Mouse (Mus musculus) intestine, postnatal 0 days (tissue): ENCODE data around the gene Flnc. TPM values are rescaled to one million over a fixed set of nuclear protein-coding genes. Genes with fewer than 3 reads are reported as not detected.

Experiments
- ATAC-seq: fragments of 200-750 bp; cut with Nextera tagmentation; 2 replicates; pipeline ENCODE4 v1.8.0; 2017; ENCODE audit warnings: mild to moderate bottlenecking, moderate TSS enrichment, moderate library complexity
- H3K27ac ChIP-seq: fragments of 300-500 bp; sonication (generic); 2 replicates; pipeline ENCODE4 v1.5.1; 2014; ENCODE audit warnings: mild to moderate bottlenecking, low read depth, low read length, moderate library complexity
- H3K27me3 ChIP-seq: fragments of 300-500 bp; sonication (generic); replicated peaks from 2 replicates; pipeline ENCODE4 v1.6.1; 2014; ENCODE audit warnings: low read length, mixed read lengths; ENCODE audit not compliant: control insufficient read depth, insufficient read depth
- H3K36me3 ChIP-seq: fragments of 300-500 bp; sonication (generic); 2 replicates; pipeline ENCODE4 v1.6.1; 2014; ENCODE audit warnings: mild to moderate bottlenecking, moderate library complexity; ENCODE audit not compliant: control insufficient read depth, insufficient read depth
- H3K4me1 ChIP-seq: fragments of 300-500 bp; sonication (generic); replicated peaks from 2 replicates; pipeline ENCODE4 v1.6.1; 2014; ENCODE audit warnings: antibody characterized with exemption, low read length, mixed read lengths; ENCODE audit not compliant: control insufficient read depth, insufficient read depth
- H3K4me2 ChIP-seq: fragments of 300-500 bp; sonication (generic); replicated peaks from 2 replicates; pipeline ENCODE4 v1.6.1; 2014; ENCODE audit warnings: low read depth, mild to moderate bottlenecking, moderate library complexity
- H3K4me3 ChIP-seq: fragments of 300-500 bp; sonication (generic); 2 replicates; pipeline ENCODE4 v1.5.1; 2014; ENCODE audit warnings: low read depth, low read length
- H3K9ac ChIP-seq: fragments of 300-500 bp; sonication (generic); 2 replicates; pipeline ENCODE4 v1.6.1; 2014; ENCODE audit warnings: mild to moderate bottlenecking, low read depth, low read length
- H3K9me3 ChIP-seq: fragments of 300-500 bp; sonication (generic); 2 replicates; pipeline ENCODE4 v1.6.1; 2016; ENCODE audit warnings: mixed run types; ENCODE audit not compliant: control insufficient read depth
- CTCF ChIP-seq: sonication (generic); IDR thresholded peaks from 2 replicates; pipeline ENCODE4 v1.5.1; 2016; ENCODE audit warnings: low read depth, mild to moderate bottlenecking, control low read depth, antibody characterized with exemption, moderate library complexity
- WGBS: fragments of 180-500 bp; shearing (Covaris S2); extraction: QIAGEN DNeasy Blood & Tissue Kit; methylation state at CpG from one replicate; pipeline ENCODE4 v1.1.7; 2014; 5-methylcytosine and 5-hydroxymethylcytosine counted together
- polyA plus RNA-seq: library from polyadenylated mRNA; unstranded; fragments of >200 nt; fragmentation: Nextera tagmentation; extraction: Ambion mirVana; gene quantifications from 2 replicates; pipeline ENCODE4 v1.2.1, GENCODE M21; 2015

Flnc gene
- polyA plus RNA-seq, 1 experiment from 2014 or later = 3.5 TPM

DNA sequence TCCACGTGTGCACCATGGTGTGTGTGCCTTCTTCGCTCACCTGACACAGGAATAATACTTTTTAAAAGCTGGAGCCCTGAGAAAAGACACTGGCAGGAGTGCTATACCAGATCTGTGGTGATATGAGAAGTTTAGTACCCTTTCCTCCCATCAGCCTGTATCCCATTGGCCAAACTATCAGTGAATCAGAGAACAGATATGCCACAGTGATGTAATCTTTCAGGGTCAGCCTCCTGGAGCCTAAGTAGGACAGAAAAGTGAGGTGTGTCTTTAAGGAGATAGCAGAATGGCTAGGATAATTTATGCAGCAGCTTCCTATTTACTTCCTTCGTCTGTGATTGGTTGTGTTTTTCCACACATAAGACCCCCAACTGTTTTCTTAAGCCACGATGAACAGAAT, 4.9 kb upstream of the Flnc start:
- ATAC-seq = no peak
- Histone ChIP-seq H3K4me2 (no peak overlapping the region), H3K9ac (no peak overlapping the region), H3K4me1 (no peaks in the 10 kb centered on the region), H3K27ac (no peak overlapping the region), H3K36me3 (no peaks in the 10 kb centered on the region), H3K27me3 (peaks cover 16% of the 10 kb centered on the region), H3K4me3 (no peak overlapping the region), H3K9me3 (no peaks in the 10 kb centered on the region)
- WGBS = 64% methylated on average over 4 of the region's 4 CpGs
- no peak for TF ChIP-seq CTCF

DNA sequence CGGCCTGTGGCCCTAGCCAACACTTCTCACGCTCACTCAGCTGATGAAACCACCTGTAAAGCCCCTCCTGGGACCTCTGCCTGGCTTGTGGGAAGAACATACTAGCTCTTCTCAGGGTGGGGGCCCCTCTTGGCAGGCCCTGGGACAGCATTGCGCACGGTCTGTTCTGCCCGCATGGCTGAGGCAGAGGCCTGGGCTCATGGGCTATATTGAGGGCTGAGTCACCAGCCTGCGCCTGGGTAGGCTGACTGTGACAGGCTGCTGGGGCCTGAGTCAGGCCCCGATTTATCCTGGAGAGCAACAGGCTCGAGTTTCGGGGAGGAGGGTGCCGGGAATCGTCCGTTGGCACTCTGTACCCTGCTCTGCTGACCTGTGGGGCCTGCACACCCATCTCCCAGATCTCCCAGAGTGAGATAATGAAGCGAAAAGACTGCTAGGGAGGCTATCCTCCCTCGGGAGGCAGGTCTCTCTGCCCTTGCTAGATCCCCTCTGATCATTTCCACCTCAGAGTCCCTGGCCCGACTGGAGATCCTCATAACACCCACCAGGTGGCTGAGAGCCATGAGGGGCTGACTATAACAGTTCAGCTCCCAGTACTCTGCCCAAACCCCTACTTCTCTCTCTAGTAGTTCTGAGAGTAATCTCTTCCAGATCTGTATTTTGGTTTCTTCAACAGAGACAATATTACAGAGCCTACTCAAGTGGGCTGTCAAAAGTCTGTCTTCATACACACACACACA, 2.2 kb upstream of the Flnc start:
- Histone ChIP-seq H3K9me3 (no peaks in the 10 kb centered on the region), H3K27me3 (peaks cover 41% of the 10 kb centered on the region), H3K27ac (no peak overlapping the region), H3K4me1 (no peaks in the 10 kb centered on the region), H3K9ac (no peak overlapping the region), H3K36me3 (no peaks in the 10 kb centered on the region), H3K4me2 (no peak overlapping the region), H3K4me3 (no peak overlapping the region)
- WGBS = 57% methylated on average over 15 of the region's 15 CpGs
- ATAC-seq = no peak
- no peak for TF ChIP-seq CTCF

DNA sequence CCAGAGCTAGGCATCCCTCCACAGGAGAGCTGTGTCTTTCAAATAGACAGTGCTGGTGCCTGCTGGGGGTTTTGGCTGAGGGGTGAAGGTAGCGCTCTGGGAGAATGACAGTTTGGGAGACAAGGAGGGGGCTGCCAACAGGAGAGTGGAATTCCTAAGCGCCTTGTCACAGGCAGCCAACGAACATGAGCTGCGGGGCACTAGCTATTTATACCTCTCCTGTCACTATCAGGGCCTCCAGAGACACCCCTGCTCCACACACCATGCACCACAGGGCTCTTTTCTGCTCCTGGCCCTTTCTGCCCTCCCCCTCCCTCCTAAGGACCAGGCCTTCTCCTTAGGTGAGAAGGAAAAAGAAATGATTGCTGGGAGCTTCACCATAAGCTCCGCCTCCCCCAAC, 1.6 kb upstream of the Flnc start:
- ATAC-seq = no peak
- Histone ChIP-seq H3K4me3 (no peak overlapping the region), H3K27me3 (peaks cover 42% of the 10 kb centered on the region), H3K9ac (no peak overlapping the region), H3K9me3 (no peaks in the 10 kb centered on the region), H3K27ac (no peak overlapping the region), H3K36me3 (no peaks in the 10 kb centered on the region), H3K4me2 (no peak overlapping the region), H3K4me1 (no peaks in the 10 kb centered on the region)
- TF ChIP-seq CTCF = no peak
- 53% methylated on average over 5 of the region's 5 CpGs for WGBS

- Histone ChIP-seq H3K4me1 (no peaks in the 10 kb centered on the region), H3K9ac (no peak overlapping the region), H3K27me3 (peaks cover 42% of the 10 kb centered on the region), H3K4me3 (no peak overlapping the region), H3K27ac (no peak overlapping the region), H3K36me3 (no peaks in the 10 kb centered on the region), H3K9me3 (no peaks in the 10 kb centered on the region), H3K4me2 (no peak overlapping the region)
- ATAC-seq = no peak
- WGBS = 66% methylated on average over 3 of the region's 3 CpGs
- TF ChIP-seq CTCF = no peak
Observed at GRCm38 (mm10) chr6:29432156-29432555, 900 bp upstream of the Flnc start.

GRCm38 (mm10) chr6:29432676-29433037, 399 bp upstream of the Flnc start:
- Histone ChIP-seq H3K9ac (peak overlapping the region; percentile 65; the same call in 1 of the 2 replicates), H3K4me3 (peak overlapping the region; percentile 62), H3K27ac (no peak overlapping the region), H3K9me3 (no peaks in the 10 kb centered on the region), H3K36me3 (no peaks in the 10 kb centered on the region), H3K4me2 (peak overlapping the region; percentile 85), H3K4me1 (no peaks in the 10 kb centered on the region), H3K27me3 (peaks cover 42% of the 10 kb centered on the region)
- TF ChIP-seq CTCF = no peak
- ATAC-seq = no peak

DNA sequence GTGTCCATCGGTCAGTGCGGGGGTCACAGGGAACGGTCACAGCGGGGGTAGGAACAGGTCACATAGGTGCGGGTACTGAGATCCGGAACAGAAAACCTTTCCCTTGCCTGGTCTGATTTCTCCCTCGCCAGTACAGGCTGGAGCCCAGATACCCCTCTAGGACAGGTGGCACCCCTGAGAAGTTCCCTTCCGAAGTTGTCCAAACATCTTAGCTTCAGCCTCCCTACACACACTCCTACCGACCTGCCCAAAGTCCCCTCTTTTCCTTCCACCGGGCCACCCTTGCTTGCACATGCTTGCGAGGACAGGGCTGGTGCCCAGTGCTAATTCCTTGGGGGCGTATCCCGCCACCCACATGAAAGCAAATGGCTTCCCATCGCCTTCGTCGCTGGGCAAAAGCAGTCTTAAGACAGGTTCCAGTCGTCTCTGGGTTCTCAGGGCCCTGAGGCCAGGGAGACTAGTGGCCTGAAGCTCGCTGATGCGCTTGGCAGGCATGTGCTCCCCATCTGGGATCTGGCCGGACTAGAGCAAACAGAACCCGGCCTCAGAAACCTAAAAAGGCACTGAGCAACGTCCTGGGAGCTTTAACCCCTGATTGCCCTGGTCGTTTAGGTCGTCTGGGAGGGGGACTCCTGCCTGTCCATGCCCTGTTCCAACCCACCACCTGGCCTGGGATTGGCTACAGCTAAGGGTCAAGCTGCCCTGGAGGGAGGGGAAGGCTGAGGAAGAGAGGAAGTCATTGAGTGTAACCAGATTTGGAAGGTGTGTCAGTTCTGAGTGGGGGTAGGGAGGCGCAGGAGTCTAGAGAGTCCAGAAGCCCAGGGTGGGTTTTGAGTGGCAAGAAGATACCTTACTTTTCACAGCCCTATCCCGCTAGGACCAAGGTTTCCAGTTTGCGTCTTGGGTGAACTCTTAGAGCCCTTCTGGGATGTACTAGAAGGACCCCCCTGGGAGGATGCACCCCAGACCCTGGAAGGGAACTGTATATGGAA, 1.0 kb downstream of the Flnc start:
- Histone ChIP-seq H3K9me3 (no peaks in the 10 kb centered on the region), H3K36me3 (no peaks in the 10 kb centered on the region), H3K9ac (peak overlapping the region; percentile 65), H3K27me3 (peaks cover 42% of the 10 kb centered on the region), H3K4me3 (peak overlapping the region; percentile 62), H3K4me1 (no peaks in the 10 kb centered on the region), H3K4me2 (peak overlapping the region; percentile 85), H3K27ac (peak overlapping the region; percentile 50; the same call in 1 of the 2 replicates)
- no peak for TF ChIP-seq CTCF
- 11% methylated on average over 27 of the region's 27 CpGs for WGBS
- ATAC-seq = no peak
